Comparison of ENCODE assay signal across 11 mouse cellular contexts in the genomic region with DNA sequence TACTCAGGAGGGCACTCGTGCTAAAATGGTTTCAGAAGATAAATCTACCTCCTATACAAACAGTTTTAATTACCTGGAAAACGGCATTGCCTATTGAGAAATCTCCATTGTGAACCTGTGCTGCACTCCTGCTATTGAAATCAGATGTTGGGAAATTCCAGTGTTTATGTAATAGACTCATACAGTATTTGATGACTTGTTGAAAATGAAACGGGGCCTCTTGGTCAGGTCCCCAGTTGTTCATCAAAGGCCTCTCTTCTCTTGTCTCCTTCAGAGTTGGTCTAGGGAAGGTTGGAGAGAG.
"Had no signal": no experiment of that assay in that cellular context is flagged by ENCODE, and none has a peak within 500 bp of the region (broad histone marks: within the 10 kb centered on the region; RNA-seq: fewer than 3 reads in every experiment).

No protein-coding gene starts in this region.

- H3K36me3 ChIP-seq: kidney, embryonic 15.5 days; limb, embryonic 15.5 days; liver, embryonic 12.5 days; stomach, embryonic 15.5 days had no signal

- H3K9ac ChIP-seq: kidney, embryonic 15.5 days; limb, embryonic 15.5 days; liver, embryonic 12.5 days; stomach, embryonic 15.5 days had no signal

- H3K27me3 ChIP-seq: kidney, embryonic 15.5 days; liver, embryonic 12.5 days; stomach, embryonic 15.5 days had no signal

- ATAC-seq: intestine, embryonic 16.5 days; liver, embryonic 12.5 days had no signal

- H3K9me3 ChIP-seq: kidney, embryonic 15.5 days; limb, embryonic 15.5 days; liver, embryonic 12.5 days; stomach, embryonic 15.5 days had no signal

- H3K4me3 ChIP-seq: kidney, embryonic 15.5 days; limb, embryonic 15.5 days; liver, embryonic 12.5 days; stomach, embryonic 15.5 days had no signal

- H3K4me2 ChIP-seq: kidney, embryonic 15.5 days; limb, embryonic 15.5 days; liver, embryonic 12.5 days; stomach, embryonic 15.5 days had no signal

- H3K4me1 ChIP-seq: kidney, embryonic 15.5 days; limb, embryonic 15.5 days; liver, embryonic 12.5 days; stomach, embryonic 15.5 days had no signal

- H3K27ac ChIP-seq: kidney, embryonic 15.5 days; limb, embryonic 15.5 days; liver, embryonic 12.5 days; stomach, embryonic 15.5 days had no signal

- DNase-seq: kidney, adult 2 months; kidney, postnatal 14 days; left cerebral cortex, postnatal 4 days; retina, postnatal 1 day; thymus, adult 2 months; thymus, postnatal 25 days had no signal
